13 mouse cellular contexts compared by ENCODE assay signal in the genomic region with DNA sequence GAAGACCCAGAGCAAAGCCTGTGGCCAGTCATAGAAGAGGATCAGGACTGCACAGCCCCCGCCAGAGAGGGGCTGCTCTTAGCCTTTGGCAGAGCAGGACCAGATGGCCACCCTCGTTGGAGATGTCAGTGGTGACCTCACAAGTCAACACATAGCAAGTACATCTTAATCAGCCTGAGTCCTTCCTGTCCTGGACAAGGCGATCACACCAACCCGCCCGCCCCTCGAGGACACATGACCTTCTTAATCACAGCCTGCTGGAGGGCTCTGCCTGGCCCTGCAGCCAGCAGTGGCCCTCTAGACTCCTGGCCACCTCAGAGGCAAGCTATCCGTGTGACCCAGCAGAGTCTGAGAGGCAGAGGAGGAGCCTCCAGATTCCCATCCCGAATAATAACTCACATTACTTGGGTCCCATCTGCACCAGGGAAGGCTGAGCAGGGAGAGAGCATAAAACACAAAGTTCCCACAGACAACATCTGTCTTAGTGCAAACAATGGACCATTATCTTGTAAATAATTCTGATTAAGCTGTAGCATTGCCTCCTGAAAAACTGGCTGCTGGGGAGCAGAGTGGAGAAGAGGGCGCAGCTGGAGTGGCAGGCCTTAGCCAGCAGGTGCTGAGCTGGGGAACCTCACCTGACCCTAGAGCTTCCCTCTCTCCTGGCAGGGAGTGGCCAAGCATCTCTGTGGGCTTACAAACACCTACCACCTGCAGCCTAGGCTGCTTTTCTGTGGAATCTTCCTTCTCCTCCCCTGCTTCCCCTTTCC.
DNase-seq lines count a peak whose midpoint lies in the region; ATAC-seq and TF ChIP-seq lines count a peak whose summit lies in the region.
"Had no signal": no experiment of that assay in that cellular context is flagged by ENCODE, and none has a peak within 500 bp of the region (broad histone marks: within the 10 kb centered on the region; RNA-seq: fewer than 3 reads in every experiment).

No protein-coding gene starts in this region.

- H3K36me3 ChIP-seq in heart, embryonic 12.5 days, result no peaks in the 10 kb centered on the region
- no peaks in the 10 kb centered on the region for H3K36me3 ChIP-seq in neural tube, embryonic 13.5 days
- H3K36me3 ChIP-seq in hindbrain, postnatal 0 days (ENCODE audit: insufficient read depth, low read length), result no peaks in the 10 kb centered on the region
- H3K36me3 ChIP-seq in stomach, embryonic 16.5 days (ENCODE audit: control insufficient read depth, insufficient read depth, low read length), result no peaks in the 10 kb centered on the region
- H3K36me3 ChIP-seq: midbrain, embryonic 12.5 days had no signal

- TF ChIP-seq CTCF in hindbrain, postnatal 0 days (IDR thresholded peaks at IDR 0.05; ENCODE audit: low read depth), result no peak

- intact Hi-C loops in heart, postnatal 25 days (cut with DNase I), result no loop called here

- 21% methylated on average over 9 of the region's 9 CpGs for WGBS in heart, embryonic 12.5 days
- WGBS in neural tube, embryonic 13.5 days, result 55% methylated on average over 9 of the region's 9 CpGs
- 45% methylated on average over 9 of the region's 9 CpGs for WGBS in hindbrain, postnatal 0 days
- 39% methylated on average over 9 of the region's 9 CpGs for WGBS in stomach, embryonic 16.5 days

- H3K4me1 ChIP-seq in heart, embryonic 12.5 days (replicated peaks), result peaks cover 5% of the 10 kb centered on the region
- H3K4me1 ChIP-seq in neural tube, embryonic 13.5 days (replicated peaks), result peaks cover 28% of the 10 kb centered on the region
- no peaks in the 10 kb centered on the region for H3K4me1 ChIP-seq in hindbrain, postnatal 0 days (ENCODE audit: insufficient read depth, low read length)
- H3K4me1 ChIP-seq in stomach, embryonic 16.5 days (ENCODE audit: control insufficient read depth, insufficient read depth, low read length), result no peaks in the 10 kb centered on the region

- H3K4me2 ChIP-seq in heart, embryonic 12.5 days, result no peak overlapping the region
- no peak overlapping the region for H3K4me2 ChIP-seq in neural tube, embryonic 13.5 days
- no peak overlapping the region for H3K4me2 ChIP-seq in hindbrain, postnatal 0 days (ENCODE audit: low read depth, low read length)
- no peak overlapping the region for H3K4me2 ChIP-seq in stomach, embryonic 16.5 days (ENCODE audit: low read depth, low read length)
- H3K4me2 ChIP-seq: midbrain, embryonic 12.5 days had no signal

- no peak overlapping the region for H3K9ac ChIP-seq in heart, embryonic 12.5 days
- no peak overlapping the region for H3K9ac ChIP-seq in neural tube, embryonic 13.5 days
- H3K9ac ChIP-seq in hindbrain, postnatal 0 days (replicated peaks; ENCODE audit: low read length), result no peak overlapping the region
- no peak overlapping the region for H3K9ac ChIP-seq in stomach, embryonic 16.5 days (ENCODE audit: low read length)
- H3K9ac ChIP-seq: midbrain, embryonic 12.5 days had no signal

- no peak for DNase-seq in heart, postnatal 25 days (ENCODE audit: low spot score)
- DNase-seq in neural tube, embryonic 10.5 days (ENCODE audit: extremely low spot score, low spot score), result no peak
- DNase-seq in hindbrain, postnatal 0 days (ENCODE audit: low spot score), result no peak
- DNase-seq in ovary, postnatal 10 days (ENCODE audit: low spot score), result no peak
- DNase-seq in gastrocnemius, postnatal 4 days (ENCODE audit: low spot score in 2 of 2), result no peak
- DNase-seq: cerebellum, postnatal 36 days; kidney, adult 9 months; lung, adult 2 months; thymus, postnatal 36 days had no signal

- ATAC-seq in heart, embryonic 12.5 days (ENCODE audit: insufficient number of reproducible peaks, low FRiP score), result peak; percentile 27; the same call in 1 of the 2 replicates
- peak; percentile 40; the same call in 1 of the 2 replicates for ATAC-seq in neural tube, embryonic 13.5 days (ENCODE audit: low read depth)
- ATAC-seq in hindbrain, postnatal 0 days, result 0 out of 2 replicates have a peak, but pooled peaks have one; percentile 40
- peak; percentile 16; the same call in 1 of the 2 replicates for ATAC-seq in stomach, embryonic 16.5 days (ENCODE audit: insufficient read depth, low FRiP score)

- no peaks in the 10 kb centered on the region for H3K9me3 ChIP-seq in heart, embryonic 12.5 days (replicated peaks)
- no peaks in the 10 kb centered on the region for H3K9me3 ChIP-seq in neural tube, embryonic 13.5 days
- H3K9me3 ChIP-seq in hindbrain, postnatal 0 days (ENCODE audit: low read length), result no peaks in the 10 kb centered on the region
- no peaks in the 10 kb centered on the region for H3K9me3 ChIP-seq in stomach, embryonic 16.5 days (replicated peaks; ENCODE audit: control insufficient read depth, low read length)
- H3K9me3 ChIP-seq: midbrain, embryonic 12.5 days had no signal

- no peak overlapping the region for H3K4me3 ChIP-seq in heart, embryonic 12.5 days
- no peak overlapping the region for H3K4me3 ChIP-seq in neural tube, embryonic 13.5 days
- H3K4me3 ChIP-seq in hindbrain, postnatal 0 days (ENCODE audit: low read length), result no peak overlapping the region
- no peak overlapping the region for H3K4me3 ChIP-seq in stomach, embryonic 16.5 days (replicated peaks; ENCODE audit: low read length)
- H3K4me3 ChIP-seq: midbrain, embryonic 12.5 days had no signal

- no peaks in the 10 kb centered on the region for H3K27me3 ChIP-seq in heart, embryonic 12.5 days (replicated peaks)
- no peaks in the 10 kb centered on the region for H3K27me3 ChIP-seq in neural tube, embryonic 13.5 days
- no peaks in the 10 kb centered on the region for H3K27me3 ChIP-seq in hindbrain, postnatal 0 days (ENCODE audit: insufficient read depth, low read length)
- H3K27me3 ChIP-seq in stomach, embryonic 16.5 days (ENCODE audit: control insufficient read depth, insufficient read depth, low read length), result no peaks in the 10 kb centered on the region
- H3K27me3 ChIP-seq: midbrain, embryonic 12.5 days had no signal

- no peak overlapping the region for H3K27ac ChIP-seq in heart, embryonic 12.5 days (ENCODE audit: poor library complexity, severe bottlenecking)
- H3K27ac ChIP-seq in neural tube, embryonic 13.5 days (replicated peaks), result peak overlapping the region; percentile 43; the same call in 1 of the 2 replicates
- no peak overlapping the region for H3K27ac ChIP-seq in hindbrain, postnatal 0 days
- no peak overlapping the region for H3K27ac ChIP-seq in stomach, embryonic 16.5 days (ENCODE audit: low read length)
- H3K27ac ChIP-seq: midbrain, embryonic 12.5 days had no signal
